Mouse (Mus musculus) brown adipose tissue, adult 24 weeks (tissue): Measurements from ENCODE around the gene Ugt2a3. TPM values are rescaled to one million over a fixed set of nuclear protein-coding genes. Genes with fewer than 3 reads are reported as not detected.
"Not testable (repeated sequence)": the region's sequence is repeated elsewhere in the genome, so short reads cannot be mapped to it uniquely, and the experiment has no call there.

Experiments
- H3K27ac ChIP-seq: fragments of 200-500 bp; replicated peaks from 2 replicates; pipeline ENCODE4 v1.5.1; 2012; ENCODE audit warnings: low read depth, mild to moderate bottlenecking, low read length
- H3K4me1 ChIP-seq: fragments of 200-500 bp; 2 replicates; pipeline ENCODE4 v1.6.1; 2012; ENCODE audit warnings: low read length, mixed read lengths; ENCODE audit not compliant: control insufficient read depth, insufficient read depth, insufficient read length
- H3K4me3 ChIP-seq: fragments of 200-500 bp; 2 replicates; pipeline ENCODE4 v1.5.1; 2012; ENCODE audit warnings: low read depth, mild to moderate bottlenecking, low read length, moderate library complexity; ENCODE audit not compliant: insufficient read depth
- polyA plus RNA-seq: library from polyadenylated mRNA; stranded (reverse); fragments of >200 nt; gene quantifications from 2 replicates; pipeline ENCODE4 v1.2.4, GENCODE M21; 2012; ENCODE audit not compliant: missing spikeins, insufficient read depth, insufficient read length

Ugt2a3 gene
- not detected in 2 replicates for polyA plus RNA-seq

- Histone ChIP-seq H3K4me1 (no peaks in the 10 kb centered on the region), H3K4me3 (no peak within 1 kb of the TSS), H3K27ac (no peak within 1 kb of the TSS)
Observed at GRCm38 (mm10) chr5:87336961-87337697, at the start of gene Ugt2a3. Gene Ugt2a3, minus strand, starts transcription at chr5:87337195.

DNA sequence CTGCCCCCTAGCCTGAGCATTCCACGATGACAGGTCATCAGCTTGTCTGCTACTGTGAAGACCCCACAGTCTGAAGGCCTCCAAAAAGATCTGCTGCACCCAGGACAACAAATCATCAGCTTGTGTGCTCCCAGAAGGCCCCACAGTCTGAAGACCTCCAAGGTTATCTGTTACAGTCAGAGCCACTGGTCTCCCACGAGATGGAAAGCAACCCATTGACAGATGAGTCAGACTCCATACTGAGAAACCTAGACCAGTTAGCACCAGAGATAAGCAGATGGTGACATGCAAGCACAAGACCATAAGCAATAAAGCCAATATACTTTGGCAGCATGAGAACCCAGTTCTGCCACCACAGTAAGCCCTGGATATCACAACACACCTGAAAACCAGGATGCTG, 43.2 kb upstream of the Ugt2a3 start:
- Histone ChIP-seq H3K27ac (no peak overlapping the region), H3K4me1 (no peaks in the 10 kb centered on the region), H3K4me3 (no peak overlapping the region)

DNA sequence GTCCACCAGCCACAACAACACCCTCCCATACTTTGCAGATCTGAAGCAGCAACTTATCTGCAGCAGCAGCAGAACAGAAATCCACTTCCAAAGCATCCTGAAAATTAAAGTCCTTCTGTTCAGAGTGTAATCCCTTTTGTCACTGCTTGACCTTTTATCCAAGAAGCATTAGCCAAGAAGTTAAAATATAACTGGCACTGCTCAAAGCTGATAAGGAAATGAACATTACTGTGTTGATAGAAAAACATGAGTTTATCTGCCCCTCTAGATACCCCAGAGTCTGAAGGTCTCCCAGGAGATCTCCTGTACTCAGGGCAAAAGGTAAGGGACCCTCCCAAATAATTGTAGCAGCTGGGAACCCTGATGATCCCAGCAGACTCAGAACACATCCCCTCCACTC, 42.8 kb upstream of the Ugt2a3 start:
- H3K4me3 ChIP-seq, result no peak overlapping the region
- no peaks in the 10 kb centered on the region for H3K4me1 ChIP-seq

DNA sequence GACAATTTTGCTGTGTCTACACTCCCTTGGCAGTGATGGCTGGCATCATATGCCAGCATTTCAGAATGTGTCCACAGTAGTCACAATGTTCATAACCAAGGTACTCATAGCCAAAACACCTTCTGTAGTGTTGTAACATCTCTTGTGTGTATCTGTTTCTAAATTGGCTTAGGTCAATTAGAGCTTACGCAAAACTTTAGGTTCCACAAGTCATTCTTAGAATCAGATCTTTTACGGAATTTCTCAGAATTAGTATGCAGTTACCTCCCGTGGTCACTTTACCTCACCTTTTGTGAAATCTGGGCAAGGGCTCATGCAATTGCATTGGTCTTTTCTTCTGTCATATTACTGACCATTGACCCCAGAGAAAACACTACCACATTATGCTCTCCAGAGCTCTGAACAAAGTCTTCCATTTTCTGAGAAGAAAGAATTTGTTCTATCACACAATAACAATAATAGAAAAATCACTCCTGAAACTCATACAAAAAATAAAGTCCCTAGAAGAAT, 38.9 kb upstream of the Ugt2a3 start:
- no peak overlapping the region for H3K4me3 ChIP-seq
- H3K4me1 ChIP-seq, result no peaks in the 10 kb centered on the region
- H3K27ac ChIP-seq, result no peak overlapping the region

More for the DNA sequence above, 42.8 kb upstream of the Ugt2a3 start:
- no peak overlapping the region for H3K27ac ChIP-seq

- no peaks in the 10 kb centered on the region for H3K4me1 ChIP-seq
- no peak overlapping the region for H3K27ac ChIP-seq
- H3K4me3 ChIP-seq, result no peak overlapping the region
Observed at GRCm38 (mm10) chr5:87373502-87373863, 36.5 kb upstream of the Ugt2a3 start.

DNA sequence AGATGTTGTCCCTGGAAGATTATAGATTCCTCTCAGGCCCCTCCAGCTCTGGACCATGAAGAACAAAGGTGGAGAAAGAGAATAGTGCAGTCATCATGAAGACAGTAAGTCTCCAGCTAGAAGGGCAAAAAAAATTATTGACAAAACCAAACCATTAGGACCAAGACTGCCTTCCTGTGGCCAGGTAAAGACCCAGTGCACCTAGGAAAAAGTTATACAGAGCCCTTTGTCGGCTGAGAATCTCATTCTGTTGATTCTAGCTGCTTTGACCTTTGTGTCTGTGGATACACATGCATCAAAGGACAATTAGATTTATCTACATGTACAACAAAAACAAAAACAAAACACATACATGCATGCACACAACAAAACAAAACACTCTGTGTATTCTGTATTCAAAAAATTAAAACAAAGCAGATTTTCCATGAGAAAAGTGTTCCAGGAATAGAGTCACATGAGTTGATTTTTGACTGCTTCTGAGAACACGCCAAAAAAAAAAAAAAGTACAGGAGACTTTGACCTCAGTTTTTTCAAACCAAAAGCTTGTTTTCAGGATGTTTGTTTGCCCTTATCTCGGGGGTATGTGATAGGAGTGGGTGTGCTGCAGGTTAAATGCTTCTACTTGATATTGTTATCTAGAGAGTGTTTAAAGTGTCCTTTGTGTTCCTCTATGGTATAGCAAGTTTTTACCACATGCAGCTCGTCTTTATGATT, 36.0 kb upstream of the Ugt2a3 start:
- not testable (repeated sequence) for H3K27ac ChIP-seq, H3K4me3 ChIP-seq, H3K4me1 ChIP-seq

GRCm38 (mm10) chr5:87350350-87350749, 13.4 kb upstream of the Ugt2a3 start:
- Histone ChIP-seq H3K27ac (no peak overlapping the region), H3K4me3 (no peak overlapping the region), H3K4me1 (no peaks in the 10 kb centered on the region)

DNA sequence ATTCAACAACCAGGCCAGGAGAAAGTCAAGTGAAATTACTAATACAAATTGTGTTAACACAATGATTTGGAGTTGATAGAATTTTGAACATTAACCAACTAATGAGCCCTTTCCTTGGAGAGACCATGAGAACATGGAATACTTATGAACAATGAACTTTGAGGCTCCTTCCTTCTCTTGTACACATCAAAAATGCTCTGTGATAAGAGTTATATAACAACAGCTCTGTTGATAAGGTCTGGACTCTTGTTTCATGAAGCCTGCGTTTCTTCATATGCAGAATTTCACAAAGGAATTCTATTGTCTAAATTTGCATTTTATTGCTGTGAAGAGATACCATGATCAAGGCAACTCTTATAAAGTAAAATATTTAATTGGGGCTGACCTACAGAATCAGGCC, 12.2 kb upstream of the Ugt2a3 start:
- not testable (repeated sequence) for H3K27ac ChIP-seq, H3K4me3 ChIP-seq, H3K4me1 ChIP-seq

DNA sequence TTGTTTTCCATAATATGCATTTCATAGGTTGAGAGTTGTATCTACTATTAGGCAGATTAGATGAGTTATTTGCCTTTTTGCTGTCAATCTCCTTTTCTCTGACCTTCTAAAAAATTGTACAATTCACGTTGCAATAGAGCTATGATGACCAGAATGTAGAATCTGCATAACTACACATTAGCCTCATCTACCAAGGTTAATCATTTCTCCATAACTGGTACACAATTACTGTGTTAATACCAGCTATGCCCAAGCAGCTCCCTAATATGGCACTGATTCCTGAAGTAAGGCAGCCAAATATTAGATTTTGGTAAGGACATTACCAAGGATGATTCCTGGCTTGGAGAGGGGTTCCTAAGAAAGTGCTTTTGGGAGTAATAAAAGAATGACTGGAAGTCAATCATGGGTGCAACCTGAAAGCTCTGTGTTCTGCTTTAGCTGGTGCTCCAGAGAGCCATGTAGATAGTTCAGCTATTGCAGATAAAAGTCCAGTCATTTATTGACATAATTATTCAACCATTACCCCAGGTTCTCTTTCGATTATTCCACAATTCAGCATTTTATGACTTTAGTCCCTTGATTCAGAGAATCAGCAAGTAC, 10.6 kb upstream of the Ugt2a3 start:
- not testable (repeated sequence) for H3K27ac ChIP-seq, H3K4me3 ChIP-seq, H3K4me1 ChIP-seq

DNA sequence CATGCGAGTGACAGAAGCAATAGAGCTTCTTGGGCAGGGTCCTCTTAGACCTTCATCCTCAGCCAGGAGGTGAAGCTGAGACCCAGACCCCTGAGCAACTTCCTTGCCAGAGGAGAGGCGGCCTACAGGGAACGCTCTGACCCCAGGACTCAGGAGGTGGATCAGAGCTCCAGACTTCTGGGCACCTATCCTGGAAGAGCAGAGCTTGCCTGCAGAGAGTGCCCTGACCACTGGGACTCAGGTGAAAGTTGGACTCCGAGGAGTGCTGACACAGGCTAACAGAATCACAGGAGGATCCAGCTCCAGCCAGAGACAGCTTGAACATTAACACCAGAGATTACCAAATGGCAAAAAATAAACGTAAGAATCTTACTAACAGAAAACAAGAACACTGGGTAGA, 3.5 kb upstream of the Ugt2a3 start:
- Histone ChIP-seq H3K4me1 (no peaks in the 10 kb centered on the region), H3K27ac (no peak overlapping the region), H3K4me3 (no peak overlapping the region)

- Histone ChIP-seq H3K4me1 (no peaks in the 10 kb centered on the region), H3K27ac (no peak overlapping the region), H3K4me3 (no peak overlapping the region)
Observed at GRCm38 (mm10) chr5:87335199-87335598, 1.8 kb downstream of the Ugt2a3 start.

GRCm38 (mm10) chr5:87333584-87333983, 3.4 kb downstream of the Ugt2a3 start:
- H3K4me3 ChIP-seq, result no peak overlapping the region
- no peak overlapping the region for H3K27ac ChIP-seq
- H3K4me1 ChIP-seq, result no peaks in the 10 kb centered on the region

GRCm38 (mm10) chr5:87311392-87311791, 25.6 kb downstream of the Ugt2a3 start:
- H3K4me3 ChIP-seq, result no peak overlapping the region
- no peak overlapping the region for H3K27ac ChIP-seq
- H3K4me1 ChIP-seq, result no peaks in the 10 kb centered on the region

- not testable (repeated sequence) for H3K4me3 ChIP-seq
Observed at GRCm38 (mm10) chr5:87286180-87286579, 50.8 kb downstream of the Ugt2a3 start.

GRCm38 (mm10) chr5:87275986-87276385, 61.0 kb downstream of the Ugt2a3 start:
- not testable (repeated sequence) for H3K4me1 ChIP-seq, H3K4me3 ChIP-seq, H3K27ac ChIP-seq

More at GRCm38 (mm10) chr5:87286180-87286579, 50.8 kb downstream of the Ugt2a3 start:
- H3K27ac ChIP-seq, H3K4me1 ChIP-seq: not testable (repeated sequence)
